9 mouse cellular contexts compared by ENCODE assay signal in genomic region chr12:117107143-117107616, GRCm38 (mm10).
DNase-seq lines count a peak whose midpoint lies in the region; ATAC-seq lines count a peak whose summit lies in the region.
"Had no signal": no experiment of that assay in that cellular context is flagged by ENCODE, and none has a peak within 500 bp of the region (broad histone marks: within the 10 kb centered on the region; RNA-seq: fewer than 3 reads in every experiment).

No protein-coding gene starts in this region.

- no peak overlapping the region for H3K27ac ChIP-seq in embryonic facial prominence, embryonic 15.5 days (replicated peaks)
- H3K27ac ChIP-seq: liver, embryonic 14.5 days had no signal

- no peak overlapping the region for H3K9ac ChIP-seq in embryonic facial prominence, embryonic 15.5 days
- H3K9ac ChIP-seq: liver, embryonic 14.5 days had no signal

- 22% methylated on average over 16 of the region's 16 CpGs for WGBS in embryonic facial prominence, embryonic 15.5 days

- DNase-seq in ovary, postnatal 36 days (ENCODE audit: low spot score) = peak; percentile 9
- no peak for DNase-seq in ovary, postnatal 10 days (ENCODE audit: low spot score)
- DNase-seq in layer of hippocampus, adult 9-10 months (ENCODE audit: low spot score) = peak; percentile 40
- peak; percentile 80 for DNase-seq in lung, postnatal 10 days
- peak; percentile 39 for DNase-seq in right cerebral cortex, postnatal 14 days
- no peak for DNase-seq in spleen, postnatal 4 days (ENCODE audit: low spot score in 2 of 2)

- H3K36me3 ChIP-seq in embryonic facial prominence, embryonic 15.5 days = no peaks in the 10 kb centered on the region

- H3K9me3 ChIP-seq in embryonic facial prominence, embryonic 15.5 days (replicated peaks) = no peaks in the 10 kb centered on the region

- H3K4me3 ChIP-seq in embryonic facial prominence, embryonic 15.5 days (replicated peaks) = no peak overlapping the region

- no peaks in the 10 kb centered on the region for H3K4me1 ChIP-seq in embryonic facial prominence, embryonic 15.5 days

- H3K4me2 ChIP-seq in embryonic facial prominence, embryonic 15.5 days (replicated peaks) = 0 out of 2 replicates have a peak overlapping the region, but pooled peaks have one; percentile 3

- 0 out of 2 replicates have a peak, but pooled peaks have one; percentile 29 for ATAC-seq in embryonic facial prominence, embryonic 15.5 days (ENCODE audit: insufficient number of reproducible peaks, low FRiP score, low TSS enrichment, low read depth)
- ATAC-seq in monocyte, adult 5-6 weeks (replicated peaks; ENCODE audit: insufficient number of reproducible peaks, low FRiP score, low TSS enrichment, poor library complexity, severe bottlenecking) = no peak

- H3K27me3 ChIP-seq in embryonic facial prominence, embryonic 15.5 days = no peaks in the 10 kb centered on the region

Comparison
In these comparisons a context has a peak if more than half of its experiments do, and no peak if none do; other contexts are left out.
1. DNase-seq: peak in ovary, postnatal 36 days (single experiment), layer of hippocampus, adult 9-10 months (single experiment), lung, postnatal 10 days (single experiment) and right cerebral cortex, postnatal 14 days (single experiment); none in ovary, postnatal 10 days (single experiment) and spleen, postnatal 4 days (0 of 2).